Mouse (Mus musculus) cerebellum, postnatal 25 days (tissue): ENCODE measurements around the gene Cd47.
"Not testable (repeated sequence)": the region's sequence is repeated elsewhere in the genome, so short reads cannot be mapped to it uniquely, and the experiment has no call there.

ENCODE experiments used
- DNase-seq, 2 experiments: peaks; one replicate each; pipeline ENCODE4 v3.0.0; 2021; ENCODE audit warnings: mixed read lengths in 2 of 2

The Cd47 gene

DNA sequence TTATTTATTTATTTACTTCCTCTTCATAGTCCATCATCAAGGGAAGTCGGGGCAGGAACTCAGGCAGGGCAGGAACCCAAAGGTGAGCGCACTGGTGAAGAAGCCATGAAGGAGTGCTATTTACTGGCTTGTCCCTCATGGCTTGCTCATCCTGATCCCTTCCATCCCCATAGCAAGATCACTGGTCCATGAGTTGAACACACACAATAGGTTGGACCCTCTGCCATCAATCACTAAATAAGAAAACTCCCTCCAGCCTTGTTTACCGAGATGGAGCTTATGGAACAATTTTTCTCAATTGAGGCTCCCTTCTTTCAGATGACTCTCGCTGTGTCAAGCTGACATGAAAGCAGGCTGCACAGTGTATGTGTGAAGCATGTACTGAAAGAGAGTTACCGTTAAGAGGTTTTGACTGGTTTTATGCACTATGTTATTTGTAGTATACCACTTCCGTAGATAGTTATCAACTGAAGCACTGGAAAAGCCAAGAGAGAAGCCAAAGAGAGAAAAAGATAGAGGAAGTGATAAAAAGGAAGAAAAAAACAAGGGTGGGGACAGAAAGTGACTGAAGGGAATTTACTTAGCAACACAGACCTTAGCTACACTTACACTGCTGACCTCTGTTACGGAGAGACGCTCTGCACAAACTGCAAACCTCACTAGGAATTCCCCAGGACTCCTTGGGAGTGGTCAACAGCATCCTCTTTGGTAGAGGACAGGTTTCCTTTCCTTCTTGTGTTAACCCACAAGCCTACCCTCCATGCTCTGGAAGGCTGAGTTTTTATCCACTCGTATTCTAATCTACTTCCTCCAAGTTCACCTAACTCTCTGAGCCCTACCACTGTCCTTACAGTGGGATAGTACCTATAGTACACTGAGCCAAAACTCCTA lies 9.5 kb upstream of the Cd47 start:
- DNase-seq = no peak

DNA sequence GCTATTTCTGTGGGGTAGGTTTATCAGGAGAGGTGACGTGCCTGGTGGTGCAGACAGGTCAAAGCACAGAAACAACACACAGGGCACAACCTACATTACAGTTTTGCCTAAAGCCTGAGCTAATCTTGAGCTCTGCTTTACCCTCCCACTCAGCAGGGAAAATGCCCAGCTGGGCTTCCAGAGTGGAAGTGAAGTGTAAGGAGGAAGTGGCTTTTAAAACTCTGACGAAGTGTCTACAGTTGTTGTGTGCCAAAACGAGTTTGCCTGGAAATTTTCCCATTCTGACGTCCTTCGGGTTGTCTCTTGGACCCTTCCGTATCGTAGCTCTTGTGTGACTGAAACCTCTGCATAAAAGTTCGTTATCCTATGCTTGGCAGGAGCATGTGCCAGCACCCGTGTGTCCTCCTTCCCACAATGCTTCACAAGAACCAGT lies 7.9 kb upstream of the Cd47 start:
- no peak for DNase-seq

- no peak for DNase-seq
Measured at GRCm38 (mm10) chr16:49793596-49793995, 6.7 kb upstream of the Cd47 start.

GRCm38 (mm10) chr16:49796271-49796670 lies 4.1 kb upstream of the Cd47 start:
- no peak for DNase-seq

GRCm38 (mm10) chr16:49796954-49797353 lies 3.4 kb upstream of the Cd47 start:
- DNase-seq = no peak

- no peak for DNase-seq
Measured at GRCm38 (mm10) chr16:49798790-49799189, 1.5 kb upstream of the Cd47 start.

- DNase-seq = no peak
Measured at GRCm38 (mm10) chr16:49800996-49801395, 663 bp downstream of the Cd47 start.

DNA sequence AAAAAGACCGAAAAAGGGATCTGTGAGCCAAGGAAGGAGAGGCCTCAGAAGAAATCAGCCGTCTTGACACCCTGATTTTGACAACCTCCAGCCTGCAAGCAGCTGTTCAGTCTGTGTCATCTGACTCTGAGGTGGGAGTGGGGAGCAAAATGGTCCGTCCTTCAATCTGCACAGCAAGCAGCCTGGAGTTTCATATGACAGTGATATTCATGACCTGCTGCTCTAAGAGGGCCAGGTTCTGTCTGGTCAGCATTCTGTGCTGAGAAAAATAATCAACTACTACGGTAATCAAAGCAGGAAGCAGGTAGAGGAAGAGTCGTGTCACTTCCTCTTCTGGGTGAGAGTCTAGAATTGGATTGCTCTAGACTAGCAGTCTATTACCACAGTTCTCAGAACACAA lies 1.1 kb downstream of the Cd47 start:
- DNase-seq = no peak

DNA sequence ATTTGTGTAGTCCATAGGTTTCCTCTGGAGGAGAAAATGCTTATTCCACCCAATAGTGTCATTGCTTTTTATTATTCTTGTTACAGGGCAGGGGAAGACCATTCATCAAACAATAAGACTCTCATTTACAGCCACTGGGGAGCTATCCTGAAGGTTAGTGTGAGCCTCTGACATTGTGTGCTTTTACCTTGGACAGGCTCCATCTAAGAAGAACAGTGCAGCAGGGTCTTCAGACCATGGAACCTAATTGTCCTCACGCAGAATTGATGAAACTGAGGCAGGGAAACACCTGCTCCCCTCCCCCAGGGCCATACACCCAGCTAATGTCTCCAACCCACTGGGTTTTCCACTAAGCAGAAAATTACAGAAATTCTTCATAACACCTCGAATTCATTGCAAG lies 2.7 kb downstream of the Cd47 start:
- DNase-seq = no peak

- peak; percentile 24 to 25 for DNase-seq
Measured at GRCm38 (mm10) chr16:49803932-49804461, 3.7 kb downstream of the Cd47 start.

DNA sequence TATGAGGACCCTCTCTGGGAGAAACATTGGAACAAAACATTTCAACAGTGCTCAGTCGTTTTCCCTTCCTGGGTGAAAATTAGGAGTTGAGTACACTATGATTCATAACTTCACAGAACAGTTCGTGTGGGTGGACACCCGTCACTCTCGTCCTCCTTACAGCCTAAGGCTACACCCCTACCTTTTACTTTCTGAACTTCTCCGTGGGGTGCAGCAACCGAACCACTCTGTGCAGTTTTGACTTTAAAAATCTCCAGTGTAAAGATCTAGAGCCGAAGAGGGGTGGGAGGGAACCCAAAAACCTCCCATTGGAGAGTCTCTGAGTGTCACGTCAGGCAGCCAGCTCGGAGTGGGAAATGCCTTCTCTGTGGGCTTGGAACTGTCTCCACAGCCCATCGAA lies 6.6 kb downstream of the Cd47 start:
- DNase-seq = no peak

DNA sequence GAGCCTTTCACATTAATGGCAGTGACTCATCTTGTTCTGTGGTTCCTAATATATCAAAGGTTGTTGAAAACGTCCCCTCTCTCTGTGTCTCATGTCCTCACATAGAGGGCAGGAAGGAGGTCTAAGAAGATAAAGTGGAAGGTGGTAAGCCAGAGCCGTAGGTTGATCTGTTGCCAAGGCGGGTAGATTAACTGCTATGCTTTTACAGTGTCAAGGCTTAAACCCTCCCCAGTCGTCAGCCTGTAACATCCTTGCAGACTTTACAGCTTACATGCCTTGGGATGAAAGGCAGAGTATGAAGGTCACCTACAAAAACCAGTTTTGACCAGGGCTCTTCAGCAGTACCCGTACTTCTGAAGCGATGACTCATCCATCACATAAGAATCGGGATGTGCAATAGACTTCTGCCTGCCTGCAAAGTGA lies 7.1 kb downstream of the Cd47 start:
- DNase-seq = peak in 1 of 2 experiments; percentile 12

GRCm38 (mm10) chr16:49807862-49808430 lies 7.6 kb downstream of the Cd47 start:
- DNase-seq = peak; percentile 33 to 44

DNA sequence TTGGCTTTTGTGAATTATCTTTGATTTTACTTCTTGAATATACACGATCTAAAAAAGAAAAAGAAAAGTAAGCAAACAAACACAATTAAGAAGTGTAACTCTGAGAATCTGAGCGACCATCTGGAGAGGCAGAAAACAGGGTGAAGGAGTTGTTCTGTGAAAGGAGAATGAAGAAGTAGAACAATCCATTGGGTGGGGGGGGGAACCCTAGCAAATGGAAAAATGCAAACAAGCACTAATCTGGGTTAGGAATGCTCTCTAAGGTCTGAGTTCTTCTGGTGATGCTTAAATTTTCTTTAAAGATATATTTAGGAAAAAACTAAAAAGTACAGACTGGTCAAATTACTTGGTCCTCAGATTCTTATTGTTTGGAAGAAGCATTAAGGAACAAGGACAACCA lies 11.6 kb downstream of the Cd47 start:
- DNase-seq = no peak

GRCm38 (mm10) chr16:49812821-49813616 lies 12.7 kb downstream of the Cd47 start:
- peak in 1 of 2 experiments; percentile 13 for DNase-seq

DNA sequence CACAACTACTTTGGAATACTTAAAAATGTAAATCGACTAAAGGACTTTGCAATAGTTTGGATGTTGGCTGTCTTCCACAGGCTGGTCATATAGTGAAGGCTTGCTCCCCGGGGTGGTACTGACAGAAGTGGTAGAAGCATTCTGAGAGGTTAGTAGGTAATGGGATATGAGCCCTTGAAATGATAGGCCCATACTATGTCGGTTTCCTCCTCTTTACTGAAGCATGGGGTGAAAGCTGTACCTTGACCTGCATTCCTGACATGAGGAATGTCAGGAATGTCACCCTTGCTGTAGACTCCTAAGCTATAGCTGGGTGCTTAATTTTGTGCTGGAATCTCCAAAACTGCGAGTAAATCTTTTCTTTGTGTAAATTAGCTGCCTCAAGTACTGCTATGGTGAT lies 14.1 kb downstream of the Cd47 start:
- DNase-seq = no peak

DNA sequence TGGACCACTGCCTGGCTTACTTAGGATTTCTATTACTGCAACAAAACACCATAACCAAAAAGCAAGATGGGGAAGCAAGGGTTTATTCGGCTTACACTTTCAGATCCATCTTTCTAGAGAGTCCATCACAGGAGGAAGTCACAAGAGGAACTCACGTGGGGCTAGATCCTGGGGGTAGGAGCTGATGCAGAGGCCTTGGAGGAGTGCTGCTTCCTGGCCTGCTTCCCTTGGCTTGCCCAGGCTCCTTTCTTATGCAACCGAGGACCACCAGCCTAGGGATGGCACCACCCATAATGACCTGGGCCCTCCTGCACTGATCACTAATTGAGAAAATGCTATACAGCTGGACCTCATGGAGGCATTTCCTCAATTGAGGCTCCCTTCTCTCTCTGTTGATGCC lies 16.6 kb downstream of the Cd47 start:
- no peak for DNase-seq

DNA sequence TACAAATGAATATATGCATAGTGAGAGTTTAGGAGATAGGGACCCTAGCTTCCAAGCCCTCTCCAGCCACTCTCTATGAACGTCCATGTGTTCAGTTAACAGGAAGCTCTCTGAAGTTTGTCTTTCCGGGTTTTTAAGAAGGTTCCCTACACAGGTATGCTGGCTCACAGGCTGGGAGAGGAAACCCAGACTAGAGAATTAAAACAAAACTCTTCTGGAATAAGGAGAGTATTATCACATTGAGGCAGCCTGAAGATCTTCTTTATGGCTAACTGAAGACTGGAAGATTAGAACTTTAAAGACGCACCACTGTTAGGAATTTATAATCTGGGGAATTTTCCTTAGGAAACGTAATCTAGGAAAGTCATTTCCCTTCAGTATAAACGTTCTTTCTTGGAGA lies 17.8 kb downstream of the Cd47 start:
- DNase-seq = no peak

GRCm38 (mm10) chr16:49818627-49819026 lies 18.3 kb downstream of the Cd47 start:
- no peak for DNase-seq

DNA sequence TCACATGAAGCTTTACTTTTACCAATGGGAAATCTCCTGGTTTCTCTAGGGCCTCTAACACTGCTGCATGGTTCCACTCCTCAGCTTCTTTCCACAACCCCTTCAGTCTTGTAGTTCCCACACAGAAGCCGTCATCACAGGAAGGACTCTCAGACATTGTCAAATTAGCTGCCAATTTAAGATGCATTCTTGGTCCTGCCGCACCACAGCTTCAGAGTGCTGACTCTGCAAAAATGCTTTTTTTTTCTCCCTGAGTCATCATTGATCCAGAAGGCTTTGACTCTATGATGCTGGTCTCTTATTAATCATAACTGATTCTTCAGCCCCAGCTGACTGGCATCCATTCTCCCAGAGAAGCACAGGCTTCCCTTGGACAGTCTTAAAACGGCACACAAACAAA lies 19.2 kb downstream of the Cd47 start:
- no peak for DNase-seq

- DNase-seq = not testable (repeated sequence)
Measured at GRCm38 (mm10) chr16:49830911-49831310, 30.6 kb downstream of the Cd47 start.

- DNase-seq = no peak
Measured at GRCm38 (mm10) chr16:49832339-49832738, 32.0 kb downstream of the Cd47 start.

DNA sequence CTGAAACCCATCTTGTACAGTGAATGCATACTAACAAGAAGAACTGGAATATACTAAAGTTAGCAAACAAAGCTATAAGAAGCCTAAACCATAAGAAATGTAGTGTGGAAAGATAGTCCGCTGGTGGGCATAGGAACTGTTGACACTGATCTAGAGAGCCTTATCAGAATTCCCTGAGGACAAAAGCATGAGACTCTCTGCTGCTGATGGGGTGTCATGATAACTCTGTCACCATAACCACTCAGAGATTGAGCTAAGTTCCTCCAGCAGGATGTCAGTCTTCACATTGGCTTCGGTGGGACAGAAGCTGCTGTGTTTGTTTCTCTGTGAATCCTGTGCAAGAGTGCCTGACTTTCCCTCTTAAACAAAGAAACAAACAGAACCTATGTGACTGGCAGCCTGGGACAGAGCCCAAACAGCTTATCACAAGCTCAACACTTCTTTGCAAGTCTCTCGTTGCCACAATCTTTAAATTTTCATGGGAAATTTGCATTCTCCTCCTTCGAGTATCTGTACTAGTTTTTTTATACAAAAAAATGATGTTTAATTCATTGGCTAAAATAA lies 33.9 kb downstream of the Cd47 start:
- no peak for DNase-seq
